Mouse (Mus musculus) liver (tissue): ENCODE results near the gene Ces2c.
"Not testable (repeated sequence)": the region's sequence is repeated elsewhere in the genome, so short reads cannot be mapped to it uniquely, and the experiment has no call there.

ENCODE experiments used
- DNase-seq: peaks from one replicate; pipeline ENCODE4 v3.0.0-alpha.2; 2020; ENCODE audit warnings: mixed read lengths

Ces2c gene

GRCm38 (mm10) chr8:104846831-104847230 lies at the start of gene Ces2c:
Gene Ces2c, plus strand, starts transcription at chr8:104847068.
- no peak for DNase-seq

GRCm38 (mm10) chr8:104799385-104799784 lies 47.5 kb upstream of the Ces2c start:
- DNase-seq: no peak

- no peak for DNase-seq
Measured at GRCm38 (mm10) chr8:104806127-104806526, 40.7 kb upstream of the Ces2c start.

- DNase-seq: no peak
Measured at GRCm38 (mm10) chr8:104808542-104809413, 38.1 kb upstream of the Ces2c start.

GRCm38 (mm10) chr8:104809436-104809835 lies 37.4 kb upstream of the Ces2c start:
- DNase-seq: no peak

GRCm38 (mm10) chr8:104826912-104827311 lies 20.0 kb upstream of the Ces2c start:
- no peak for DNase-seq

- no peak for DNase-seq
Measured at GRCm38 (mm10) chr8:104828221-104828620, 18.6 kb upstream of the Ces2c start.

GRCm38 (mm10) chr8:104831440-104831839 lies 15.4 kb upstream of the Ces2c start, which contains the start of gene Ces2b:
Gene Ces2b, plus strand, starts transcription at chr8:104831572.
- DNase-seq: no peak

- DNase-seq: no peak
Measured at GRCm38 (mm10) chr8:104841360-104842078, 5.3 kb upstream of the Ces2c start.

- no peak for DNase-seq
Measured at GRCm38 (mm10) chr8:104847741-104848462, 1.0 kb downstream of the Ces2c start.

- not testable (repeated sequence) for DNase-seq
Measured at GRCm38 (mm10) chr8:104866844-104867531, 20.1 kb downstream of the Ces2c start.

GRCm38 (mm10) chr8:104868876-104869275 lies 22.0 kb downstream of the Ces2c start:
- not testable (repeated sequence) for DNase-seq

- not testable (repeated sequence) for DNase-seq
Measured at GRCm38 (mm10) chr8:104886223-104886926, 39.5 kb downstream of the Ces2c start.

GRCm38 (mm10) chr8:104901746-104902145 lies 54.9 kb downstream of the Ces2c start:
- DNase-seq: no peak
